Mouse (Mus musculus): ENCODE results near the gene Ano7. TPM values are rescaled to one million over a fixed set of nuclear protein-coding genes. Genes with fewer than 3 reads are reported as not detected.

Gene Ano7
- polyA plus RNA-seq, 1 experiment from 2014 or later: 0.85 TPM

Small RNA genes lying within 50 kb of the gene (microRNA-seq; reads per million reads assigned to microRNA genes)
- not detected for gene Mir6345 (ENCODE audit: borderline number of aligned reads)
- gene Mir6902 (ENCODE audit: borderline number of aligned reads): not detected

Other genes starting within 250 kb of the Ano7 start
- not detected in 2 replicates for gene Agxt, start 238.7 kb upstream of the Ano7 start, polyA plus RNA-seq (2014; fragmentation: Nextera tagmentation; extraction: Ambion mirVana)
- 4.2 and 6.2 TPM in 2 replicates for gene 2310007B03Rik, start 213.0 kb upstream of the Ano7 start, polyA plus RNA-seq (2014; fragmentation: Nextera tagmentation; extraction: Ambion mirVana)
- gene Crocc2, start 205.2 kb upstream of the Ano7 start, polyA plus RNA-seq (2014; fragmentation: Nextera tagmentation; extraction: Ambion mirVana): 0.56 and 3.0 TPM in 2 replicates
- 16.7 and 17.1 TPM in 2 replicates for gene Sned1, start 138.1 kb upstream of the Ano7 start, polyA plus RNA-seq (2014; fragmentation: Nextera tagmentation; extraction: Ambion mirVana)
- 21.4 and 22.5 TPM in 2 replicates for gene Mterf4, start 68.0 kb upstream of the Ano7 start, polyA plus RNA-seq (2014; fragmentation: Nextera tagmentation; extraction: Ambion mirVana)
- gene Ppp1r7, start 31.1 kb upstream of the Ano7 start, polyA plus RNA-seq (2014; fragmentation: Nextera tagmentation; extraction: Ambion mirVana): 46.9 and 47.9 TPM in 2 replicates
- 11.3 and 12.8 TPM in 2 replicates for gene Pask, start 30.4 kb upstream of the Ano7 start, polyA plus RNA-seq (2014; fragmentation: Nextera tagmentation; extraction: Ambion mirVana)
- gene Hdlbp, start 104.9 kb downstream of the Ano7 start, polyA plus RNA-seq (2014; fragmentation: Nextera tagmentation; extraction: Ambion mirVana): 188 and 194 TPM in 2 replicates
- 10.0 and 12.6 TPM in 2 replicates for gene Farp2, start 138.1 kb downstream of the Ano7 start, polyA plus RNA-seq (2014; fragmentation: Nextera tagmentation; extraction: Ambion mirVana)